Mouse (Mus musculus) embryonic facial prominence, embryonic 14.5 days (tissue): Measurements from ENCODE around the gene Lhb. TPM values are rescaled to one million over a fixed set of nuclear protein-coding genes. Genes with fewer than 3 reads are reported as not detected.
"Not testable (repeated sequence)": the region's sequence is repeated elsewhere in the genome, so short reads cannot be mapped to it uniquely, and the experiment has no call there.

Experiments
- ATAC-seq: fragments of 200-750 bp; cut with Nextera tagmentation; 2 replicates; pipeline ENCODE4 v1.8.0; 2017; ENCODE audit warnings: low read depth, moderate number of reproducible peaks, moderate TSS enrichment
- DNase-seq: peaks from one replicate; pipeline ENCODE4 v3.0.0-alpha.2; 2015; ENCODE audit warnings: low spot score
- H3K27ac ChIP-seq: fragments of 300-500 bp; sonication (generic); replicated peaks from 2 replicates; pipeline ENCODE4 v1.5.1; 2014; ENCODE audit warnings: low read depth, mild to moderate bottlenecking, low read length, moderate library complexity
- H3K27me3 ChIP-seq: fragments of 300-500 bp; sonication (generic); replicated peaks from 2 replicates; pipeline ENCODE4 v1.6.1; 2014; ENCODE audit warnings: low read length; ENCODE audit not compliant: control insufficient read depth, insufficient read depth
- H3K36me3 ChIP-seq: fragments of 300-500 bp; sonication (generic); 2 replicates; pipeline ENCODE4 v1.6.1; 2014; ENCODE audit warnings: low read length, mixed read lengths; ENCODE audit not compliant: control insufficient read depth, insufficient read depth
- H3K4me1 ChIP-seq: fragments of 300-500 bp; sonication (generic); 2 replicates; pipeline ENCODE4 v1.6.1; 2014; ENCODE audit warnings: antibody characterized with exemption, low read length; ENCODE audit not compliant: control insufficient read depth, insufficient read depth
- H3K4me2 ChIP-seq: fragments of 300-500 bp; sonication (generic); 2 replicates; pipeline ENCODE4 v1.6.1; 2014; ENCODE audit warnings: low read depth, mild to moderate bottlenecking, low read length, moderate library complexity, mixed read lengths
- H3K4me3 ChIP-seq: fragments of 300-500 bp; sonication (generic); 2 replicates; pipeline ENCODE4 v1.5.1; 2014; ENCODE audit warnings: low read depth, mild to moderate bottlenecking, low read length
- H3K9ac ChIP-seq: fragments of 300-500 bp; sonication (generic); 2 replicates; pipeline ENCODE4 v1.6.1; 2014; ENCODE audit warnings: low read depth, mild to moderate bottlenecking, low read length, moderate library complexity, mixed read lengths
- H3K9me3 ChIP-seq: fragments of 300-500 bp; sonication (generic); 2 replicates; pipeline ENCODE4 v1.6.1; 2016; ENCODE audit warnings: low read length; ENCODE audit not compliant: control insufficient read depth
- WGBS: fragments of 180-500 bp; shearing (Covaris S2); extraction: QIAGEN DNeasy Blood & Tissue Kit; methylation state at CpG from one replicate; pipeline ENCODE4 v1.1.7; 2014; 5-methylcytosine and 5-hydroxymethylcytosine counted together
- polyA plus RNA-seq: library from polyadenylated mRNA; unstranded; fragments of >200 nt; fragmentation: Nextera tagmentation; extraction: Ambion mirVana; gene quantifications from 2 replicates; pipeline ENCODE4 v1.2.1, GENCODE M21; 2014

Gene Lhb
- polyA plus RNA-seq, 1 experiment from 2014 or later = 1.4 TPM

DNA sequence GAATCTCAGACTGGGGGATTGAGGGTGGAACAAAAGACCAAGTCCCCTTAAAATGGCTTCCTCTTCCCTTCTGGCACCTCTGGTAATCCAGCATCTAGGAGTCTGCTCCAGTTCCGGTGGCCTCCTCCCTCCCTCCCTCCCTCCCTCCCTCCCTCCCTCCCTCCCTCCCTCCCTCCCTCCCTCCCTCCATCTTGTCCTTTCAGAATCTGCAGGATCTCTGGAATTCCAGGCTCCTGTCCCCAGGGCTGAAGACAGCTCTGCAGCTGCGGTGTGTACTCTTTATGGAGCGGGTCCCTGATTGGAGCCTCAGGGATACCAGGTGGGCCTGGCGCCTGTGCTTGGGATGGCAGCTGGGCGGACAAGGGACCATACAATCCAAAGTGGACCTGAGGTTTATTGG is 40.7 kb downstream of the Lhb start:
- H3K9me3 ChIP-seq = no peaks in the 10 kb centered on the region
- peak overlapping the region; percentile 78 for H3K27ac ChIP-seq
- H3K4me2 ChIP-seq = no peak overlapping the region; the same call in 1 of the 2 replicates
- peaks cover 31% of the 10 kb centered on the region for H3K4me1 ChIP-seq
- no peaks in the 10 kb centered on the region for H3K27me3 ChIP-seq
- 0 out of 2 replicates have a peak overlapping the region, but pooled peaks have one; percentile 25 for H3K9ac ChIP-seq
- ATAC-seq (no peak), DNase-seq (no peak)
- 42% methylated on average over 5 of the region's 5 CpGs for WGBS
- H3K4me3 ChIP-seq = no peak overlapping the region
- peaks cover 64% of the 10 kb centered on the region for H3K36me3 ChIP-seq

DNA sequence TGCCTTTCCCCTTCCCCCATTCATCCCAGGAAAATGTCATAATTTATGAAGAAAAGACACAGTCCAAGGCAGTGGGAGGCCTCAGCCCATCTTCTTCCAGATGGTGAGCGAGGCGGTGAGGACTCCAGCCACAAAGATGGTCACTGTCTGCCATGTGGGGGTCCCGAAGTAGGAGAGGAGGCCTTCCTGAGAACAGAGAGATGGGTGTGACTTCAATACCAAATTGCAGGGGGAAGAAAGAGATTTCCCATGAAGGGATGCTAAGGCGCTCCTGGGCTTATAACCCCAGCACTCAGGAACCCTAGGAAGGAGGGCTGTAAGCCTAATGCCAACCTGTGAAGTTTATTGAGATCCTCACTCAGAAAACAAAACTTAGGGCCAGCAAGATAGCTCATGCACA is 41.2 kb downstream of the Lhb start:
- Histone ChIP-seq H3K4me3 (no peak overlapping the region), H3K9ac (no peak overlapping the region), H3K27ac (peak overlapping the region; percentile 63), H3K4me1 (peaks cover 31% of the 10 kb centered on the region), H3K4me2 (no peak overlapping the region), H3K27me3 (no peaks in the 10 kb centered on the region), H3K9me3 (no peaks in the 10 kb centered on the region), H3K36me3 (peaks cover 61% of the 10 kb centered on the region)
- DNase-seq = no peak
- no peak for ATAC-seq
- 81% methylated on average over 4 of the region's 4 CpGs for WGBS

DNA sequence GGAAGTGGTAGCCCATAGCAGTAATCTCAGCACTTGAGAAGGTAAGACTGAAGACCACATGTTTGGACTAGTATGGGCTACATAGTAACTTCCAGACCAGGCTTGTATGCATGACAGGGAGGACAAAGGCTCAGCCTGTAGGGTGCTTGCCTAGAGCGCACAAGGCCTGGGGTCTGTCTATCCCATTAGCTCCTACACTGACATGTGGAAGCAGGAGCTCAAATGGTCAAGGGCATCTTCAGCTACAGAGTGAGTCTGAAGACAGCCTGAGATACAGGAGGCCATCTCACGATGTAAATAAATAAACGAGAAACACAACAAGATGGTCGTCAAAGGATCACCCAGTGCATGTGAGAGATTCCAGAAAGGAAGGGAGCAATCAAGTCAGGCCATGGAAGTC is 41.7 kb downstream of the Lhb start:
- Histone ChIP-seq H3K27ac (no peak overlapping the region), H3K9me3 (no peaks in the 10 kb centered on the region), H3K4me1 (peaks cover 31% of the 10 kb centered on the region), H3K27me3 (no peaks in the 10 kb centered on the region), H3K9ac (no peak overlapping the region), H3K36me3 (peaks cover 56% of the 10 kb centered on the region), H3K4me2 (no peak overlapping the region), H3K4me3 (no peak overlapping the region)
- DNase-seq (no peak), ATAC-seq (no peak)
- 91% methylated on average over 4 of the region's 4 CpGs for WGBS

DNA sequence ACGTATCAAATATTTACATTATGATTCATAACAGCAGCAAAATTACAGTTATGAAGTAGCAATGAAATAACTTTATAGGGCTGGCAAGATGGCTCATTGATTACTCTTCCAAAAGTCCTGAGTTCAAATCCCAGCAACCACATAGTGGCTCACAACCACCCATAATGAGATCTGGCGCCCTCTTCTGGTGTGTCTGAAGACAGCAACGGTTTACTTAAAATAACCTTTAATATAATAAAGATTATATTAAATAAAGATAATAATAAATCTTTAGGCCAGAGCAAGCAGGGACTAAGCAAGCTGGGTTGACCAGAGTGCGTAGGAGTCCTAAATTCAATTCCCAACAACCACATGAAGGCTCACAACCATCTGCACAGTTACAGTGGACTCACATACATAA is 42.2 kb downstream of the Lhb start:
- H3K36me3 ChIP-seq = peaks cover 50% of the 10 kb centered on the region
- 80% methylated on average over 4 of the region's 4 CpGs for WGBS

DNA sequence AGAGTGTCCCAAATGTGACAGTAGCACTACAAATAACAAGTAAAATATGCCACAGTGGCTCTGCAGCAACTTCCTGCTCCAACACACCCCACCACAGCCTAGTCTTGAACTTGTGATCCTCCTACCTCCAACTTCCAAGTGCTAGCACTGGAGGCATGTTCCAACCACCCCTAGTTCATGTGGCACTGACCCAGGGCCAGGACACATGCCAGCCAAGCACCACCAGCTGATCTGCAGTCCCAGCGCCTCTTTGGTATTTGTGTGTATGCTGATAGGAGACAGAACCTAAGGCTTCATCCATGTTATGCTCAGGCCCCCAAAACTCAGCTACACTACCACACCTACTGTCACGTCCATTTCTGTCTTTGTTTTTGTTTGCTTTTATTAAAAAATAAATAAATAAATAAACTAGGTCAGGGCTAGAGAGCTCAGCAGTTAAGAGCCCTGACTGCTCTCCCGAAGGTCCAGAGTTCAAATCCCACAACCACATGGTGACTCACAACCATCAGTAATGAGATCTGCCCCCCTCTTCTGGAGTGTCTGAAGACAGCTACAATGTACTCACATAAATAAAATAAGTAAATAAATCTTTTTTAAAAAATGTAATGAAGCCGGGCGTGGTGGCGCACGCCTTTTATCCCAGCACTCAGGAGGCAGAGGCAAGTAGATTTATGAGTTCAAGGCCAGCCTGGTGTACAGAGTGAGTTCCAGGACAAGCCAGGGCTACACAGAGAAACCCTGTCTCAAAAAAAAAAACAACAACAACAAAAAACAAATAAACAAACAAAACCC is 43.6 kb downstream of the Lhb start:
- Histone ChIP-seq H3K4me2 (no peak overlapping the region), H3K9ac (no peak overlapping the region), H3K36me3 (peaks cover 42% of the 10 kb centered on the region), H3K27ac (no peak overlapping the region), H3K27me3 (no peaks in the 10 kb centered on the region), H3K4me3 (no peak overlapping the region), H3K4me1 (peaks cover 22% of the 10 kb centered on the region), H3K9me3 (no peaks in the 10 kb centered on the region)
- DNase-seq (no peak), ATAC-seq (no peak)
- WGBS = 92% methylated on average over 7 of the region's 7 CpGs

More for the DNA sequence above, 42.2 kb downstream of the Lhb start:
- H3K4me1 ChIP-seq = peaks cover 26% of the 10 kb centered on the region
- not testable (repeated sequence) for H3K9me3 ChIP-seq, DNase-seq, H3K27me3 ChIP-seq, H3K4me2 ChIP-seq, H3K4me3 ChIP-seq, H3K27ac ChIP-seq, H3K9ac ChIP-seq, ATAC-seq

DNA sequence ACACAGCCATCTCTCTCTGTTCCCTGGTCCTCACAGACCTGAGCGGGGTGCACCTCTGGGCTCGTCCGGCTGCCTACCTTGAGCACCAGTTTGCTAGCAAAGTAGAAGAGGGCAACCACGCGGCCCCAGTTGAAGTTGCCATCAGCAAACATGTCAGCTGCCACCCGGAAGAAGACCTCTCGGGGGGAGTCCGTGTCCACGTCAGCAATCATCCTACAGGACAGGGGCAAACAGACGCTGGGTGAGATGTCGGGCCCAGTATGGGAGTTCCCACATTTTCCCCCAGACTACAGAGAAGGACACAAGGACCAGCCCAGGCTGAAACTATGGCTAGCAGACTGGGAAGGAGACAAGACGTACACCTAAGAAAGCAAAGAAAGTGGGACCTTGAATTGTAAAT is 44.5 kb downstream of the Lhb start:
- no peak for DNase-seq
- Histone ChIP-seq H3K27ac (no peak overlapping the region), H3K4me1 (peaks cover 22% of the 10 kb centered on the region), H3K4me3 (0 out of 2 replicates have a peak overlapping the region, but pooled peaks have one; percentile 90), H3K27me3 (no peaks in the 10 kb centered on the region), H3K4me2 (0 out of 2 replicates have a peak overlapping the region, but pooled peaks have one; percentile 78), H3K36me3 (peaks cover 42% of the 10 kb centered on the region), H3K9ac (no peak overlapping the region), H3K9me3 (no peaks in the 10 kb centered on the region)
- ATAC-seq = no peak
- WGBS = 94% methylated on average over 12 of the region's 12 CpGs

DNA sequence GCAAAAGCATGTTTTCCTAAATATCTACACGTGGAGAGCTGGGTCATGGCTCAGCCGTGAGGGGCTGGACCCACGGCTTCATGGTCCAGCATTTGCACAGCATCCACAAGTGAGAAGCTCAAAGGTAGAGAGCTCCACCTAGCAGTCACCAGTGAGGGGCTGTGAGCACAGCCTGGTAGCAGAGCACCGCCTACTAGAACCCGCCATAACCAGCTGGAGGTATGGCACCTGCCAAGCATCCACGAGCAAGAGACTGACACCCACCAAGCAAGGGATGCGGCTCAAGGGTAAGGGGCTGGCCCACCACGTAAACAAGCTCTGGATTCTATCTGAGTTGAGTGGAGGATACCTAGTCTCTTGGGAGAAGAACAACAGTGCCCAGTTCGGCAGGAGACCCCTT is 44.9 kb downstream of the Lhb start:
- Histone ChIP-seq H3K4me3 (peak overlapping the region; percentile 90), H3K4me2 (peak overlapping the region; percentile 78), H3K27ac (no peak overlapping the region), H3K27me3 (no peaks in the 10 kb centered on the region), H3K9me3 (no peaks in the 10 kb centered on the region), H3K9ac (peak overlapping the region; percentile 88), H3K36me3 (peaks cover 42% of the 10 kb centered on the region), H3K4me1 (peaks cover 17% of the 10 kb centered on the region)
- 83% methylated on average over 9 of the region's 9 CpGs for WGBS
- DNase-seq (no peak), ATAC-seq (no peak)

DNA sequence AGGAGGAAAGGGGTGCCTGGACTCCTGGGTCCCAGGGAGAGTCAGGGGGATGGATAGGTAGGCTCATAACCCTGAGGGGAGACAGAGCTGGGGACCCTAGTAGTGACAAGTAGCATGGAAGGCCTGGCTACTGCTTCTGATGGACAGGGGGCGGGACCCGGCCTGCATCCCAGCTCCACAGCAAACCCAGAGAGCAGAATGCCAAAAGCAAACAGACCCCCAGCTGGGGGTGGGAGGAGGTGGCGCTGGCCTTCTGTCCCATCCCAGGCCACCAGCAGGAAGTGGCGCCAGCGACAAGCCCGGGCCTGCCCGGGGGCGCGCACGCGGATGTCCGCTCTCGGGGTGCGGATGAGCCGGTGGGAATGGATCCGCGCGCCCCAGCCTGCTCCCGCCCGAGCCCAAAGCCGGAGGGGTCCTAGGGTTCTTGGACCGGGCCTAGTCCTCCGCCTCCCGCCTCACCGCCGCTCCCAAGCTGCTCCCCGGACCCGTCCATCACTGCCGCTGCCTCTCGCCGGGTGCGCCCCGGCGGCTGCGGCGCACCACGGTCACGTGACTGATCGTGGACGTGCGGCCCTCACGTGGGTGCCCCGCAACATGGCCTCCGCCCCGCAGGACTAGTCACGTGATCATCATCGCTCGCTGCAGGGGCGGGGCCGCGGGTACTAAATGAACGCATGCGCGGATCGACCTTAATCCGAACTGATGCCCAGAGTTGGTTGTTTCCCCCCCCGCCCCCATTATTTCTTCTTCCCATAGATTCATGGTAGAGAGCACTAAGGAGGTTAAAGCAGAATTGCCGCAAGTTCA is 45.9 kb downstream of the Lhb start, which contains the start of gene Bax:
Bax (minus strand) TSS at position 616 of the 807 bp plus-strand sequence.
- Histone ChIP-seq H3K4me3 (peak within 1 kb of the TSS; percentile 90), H3K9me3 (no peaks in the 10 kb centered on the region), H3K27ac (no peak within 1 kb of the TSS), H3K27me3 (no peaks in the 10 kb centered on the region), H3K4me1 (peaks cover 11% of the 10 kb centered on the region), H3K36me3 (peaks cover 37% of the 10 kb centered on the region), H3K4me2 (peak within 1 kb of the TSS; percentile 78), H3K9ac (peak within 1 kb of the TSS; percentile 88)
- WGBS = 2% methylated on average over 20 of the region's 58 CpGs
- peak; percentile 72 for ATAC-seq
- peak; percentile 99 for DNase-seq
